Mouse (Mus musculus) v-Abl transformed pro-B cells (cell line): ENCODE results near the gene Gm20425.

Source experiments
- in situ Hi-C, 2 experiments: fragments of 400-800 bp; cut with MboI; formaldehyde crosslinking; loops; one replicate each; pipeline ENCODE4 v1.15.1; 2025; ENCODE audit not compliant: unreplicated experiment in 2 of 2

The Gm20425 gene

DNA sequence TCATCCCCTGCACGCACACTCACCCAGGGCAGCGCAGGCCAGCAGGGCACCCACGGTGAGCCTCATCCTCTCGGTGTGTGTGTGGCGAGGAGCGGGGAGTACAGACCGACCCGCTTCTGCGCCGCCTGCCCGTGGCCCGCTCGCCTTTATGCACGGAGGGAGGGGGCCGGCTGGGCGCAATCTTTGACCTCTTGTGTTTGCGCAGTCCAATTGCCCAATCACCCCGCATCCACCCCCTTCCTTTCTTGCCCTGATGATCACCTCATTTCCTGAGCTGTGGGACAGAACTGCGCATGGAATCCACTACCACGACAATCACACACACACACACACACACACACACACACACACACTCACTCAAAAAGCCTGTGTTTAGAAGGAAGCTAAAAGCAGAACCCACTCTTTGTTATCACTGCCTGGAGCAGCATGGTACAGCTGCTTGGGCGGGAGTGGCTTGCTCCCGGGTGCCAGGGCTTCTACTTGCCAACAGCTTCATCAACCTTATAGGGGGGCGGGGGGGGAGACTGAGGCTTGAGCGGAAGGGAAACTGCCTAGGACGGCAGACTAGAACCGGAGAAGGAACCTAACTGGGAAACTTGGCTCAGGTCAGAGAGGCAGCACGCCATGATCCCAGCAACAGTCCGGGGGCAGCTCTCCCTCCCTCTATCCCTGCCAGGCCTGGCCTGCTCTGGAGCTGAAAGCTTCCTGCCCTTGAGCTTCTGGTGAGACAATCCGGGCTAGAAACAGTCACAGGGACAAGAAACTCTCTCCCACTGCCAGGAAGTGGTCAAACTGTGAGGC, at the start of gene Gm20425, which contains the start of gene Trf:
Gene Gm20425, minus strand, starts transcription at position 157 of the 801 bp plus-strand sequence.
Gene Trf, minus strand, starts transcription at position 294 of the 801 bp plus-strand sequence.
- in situ Hi-C loops = loop anchor here in 1 of 2 experiments (10.0 kb wide), 1 partner anchor 54 kb away; no protein-coding TSS in a partner anchor

DNA sequence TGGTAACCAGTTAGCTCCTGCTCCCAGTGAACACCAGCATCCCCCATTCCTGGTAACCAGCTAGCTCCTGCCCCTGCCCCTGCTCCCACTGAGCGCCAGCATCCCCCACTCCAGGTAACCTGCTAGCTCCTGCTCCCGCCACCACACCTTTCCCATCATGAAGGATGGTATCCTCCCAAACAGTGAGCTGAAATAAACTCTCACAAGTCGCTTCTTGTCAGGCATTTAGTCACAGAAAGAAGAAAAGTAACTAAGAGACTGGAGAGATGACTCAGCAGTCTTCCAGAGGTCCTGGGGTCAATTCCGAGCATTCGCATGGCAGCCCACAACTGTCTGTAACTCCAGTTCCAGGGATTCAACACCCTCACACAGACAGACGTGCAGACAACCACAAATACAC, 46.8 kb upstream of the Gm20425 start:
- in situ Hi-C loops = loop anchor here in 1 of 2 experiments (25.0 kb wide), 1 partner anchor 390 kb away; no protein-coding TSS in a partner anchor

DNA sequence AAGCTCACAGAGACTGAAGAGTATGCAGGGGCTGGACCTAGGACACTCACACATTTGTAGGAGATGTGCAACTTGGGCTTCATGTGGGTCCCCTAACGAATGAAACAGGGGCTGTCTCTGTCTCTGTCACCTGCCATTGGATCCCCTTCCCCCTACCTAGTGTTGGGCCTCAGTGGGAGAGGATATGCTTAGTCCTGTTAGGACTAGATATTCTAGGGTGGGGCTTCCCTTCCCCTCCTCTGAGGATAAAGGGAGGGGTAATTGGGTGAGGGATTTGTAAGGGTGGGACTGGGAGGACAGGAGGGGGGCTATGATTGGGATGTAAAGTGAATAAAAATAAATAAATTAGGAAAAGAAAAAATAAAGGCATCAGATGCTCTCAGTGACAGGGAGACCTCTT, 45.6 kb upstream of the Gm20425 start:
- in situ Hi-C loops = loop anchor here in 1 of 2 experiments (25.0 kb wide), 1 partner anchor 388 kb away; no protein-coding TSS in a partner anchor

DNA sequence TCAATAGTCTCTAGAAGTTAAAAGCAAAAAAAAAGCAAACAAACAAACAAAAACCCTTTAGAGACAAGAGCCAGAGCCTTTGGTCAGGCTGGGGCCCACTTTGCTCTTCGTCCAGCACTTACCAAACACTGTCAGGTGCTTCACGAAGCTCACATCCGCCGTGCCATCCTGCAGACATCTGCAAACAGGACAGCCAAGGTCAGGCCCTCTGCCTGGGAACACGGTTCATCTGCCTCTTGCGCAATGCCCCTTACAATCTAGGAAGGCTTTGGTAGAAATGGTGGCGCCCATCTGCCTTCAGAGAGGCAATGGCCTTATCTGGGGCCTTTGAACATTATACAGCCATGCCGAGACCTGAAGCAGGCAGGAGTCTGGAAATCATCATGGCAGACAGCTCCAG, 44.7 kb upstream of the Gm20425 start:
- in situ Hi-C loops = loop anchor here in 1 of 2 experiments (25.0 kb wide), 1 partner anchor 388 kb away; no protein-coding TSS in a partner anchor

DNA sequence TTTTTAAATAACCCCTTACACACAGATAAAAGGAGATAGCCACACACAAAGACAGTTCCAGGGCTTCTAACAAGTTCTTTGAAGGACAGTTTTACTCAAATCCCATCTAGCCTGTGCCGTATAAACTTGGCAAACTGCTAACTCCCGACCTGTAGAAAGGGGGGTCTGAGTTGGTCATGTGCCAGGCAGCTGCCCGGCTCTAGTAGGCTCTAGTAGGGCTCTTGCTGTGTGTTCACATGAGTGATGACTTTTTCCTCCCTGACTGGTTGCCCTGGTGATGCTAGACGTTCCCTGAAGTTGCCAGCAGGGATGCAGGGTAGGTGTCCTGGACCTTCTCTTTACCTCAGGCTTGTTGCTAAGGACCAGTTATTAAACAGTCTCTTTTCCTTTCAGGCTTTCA, 41.0 kb upstream of the Gm20425 start:
- in situ Hi-C loops = no loop called here

DNA sequence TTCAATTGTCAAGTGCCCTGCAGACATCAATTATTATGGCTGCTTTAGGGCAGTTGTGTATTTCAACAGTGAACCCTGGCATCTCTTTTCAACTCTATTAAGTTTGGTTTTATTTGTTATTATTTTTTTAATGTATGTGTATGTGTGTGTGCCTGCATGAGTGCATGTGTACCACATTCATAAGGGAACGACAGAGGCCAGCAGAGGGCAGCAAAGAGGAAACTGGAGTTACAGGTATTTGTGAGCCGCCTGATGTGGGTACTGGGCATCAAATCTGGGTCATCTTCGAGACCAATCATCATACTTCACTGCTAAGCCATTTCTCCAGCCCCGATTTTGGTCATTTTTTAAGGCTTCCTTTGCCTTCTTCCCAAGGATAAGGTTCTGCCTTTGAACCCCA, 35.7 kb upstream of the Gm20425 start:
- in situ Hi-C loops = no loop called here

DNA sequence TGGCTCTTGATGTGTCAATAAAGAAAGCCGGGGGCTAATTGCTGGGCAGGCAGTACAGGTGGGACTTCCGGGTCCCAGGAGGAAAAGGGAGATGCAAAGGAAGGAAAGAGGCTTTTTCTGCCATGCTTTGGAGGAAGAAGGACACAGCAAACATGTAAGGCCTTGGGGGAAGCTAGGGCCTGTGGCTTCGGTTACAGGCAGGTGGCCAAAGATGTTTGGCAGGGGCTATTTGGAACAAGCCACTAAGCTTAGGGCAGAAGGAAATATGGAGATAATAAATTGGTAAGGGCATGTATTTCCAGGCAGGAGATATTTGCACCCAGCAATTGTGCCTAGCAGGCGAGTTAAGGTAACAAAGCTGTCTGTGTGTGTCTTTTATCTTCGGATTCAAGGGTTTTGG, 22.8 kb upstream of the Gm20425 start:
- in situ Hi-C loops = no loop called here

DNA sequence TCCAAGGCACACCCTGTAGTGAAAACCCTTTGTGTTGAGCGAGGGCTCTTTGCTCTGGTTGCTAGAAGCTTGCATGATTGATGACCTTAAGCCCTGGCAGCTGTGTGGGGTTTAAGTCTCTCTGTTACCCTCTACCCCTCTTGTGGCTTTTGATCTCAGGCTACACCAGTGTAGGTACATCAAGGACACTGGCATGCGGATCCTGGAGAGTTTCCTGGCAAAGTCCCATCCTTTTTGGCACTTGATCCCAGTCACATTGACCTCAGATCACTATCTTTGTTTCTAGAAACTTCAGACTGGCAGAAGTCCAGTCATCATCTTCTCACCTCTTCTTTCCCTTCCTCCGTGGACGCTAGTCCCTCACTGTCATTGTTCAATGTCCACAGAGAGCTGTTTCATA, 18.5 kb upstream of the Gm20425 start:
- in situ Hi-C loops = no loop called here

DNA sequence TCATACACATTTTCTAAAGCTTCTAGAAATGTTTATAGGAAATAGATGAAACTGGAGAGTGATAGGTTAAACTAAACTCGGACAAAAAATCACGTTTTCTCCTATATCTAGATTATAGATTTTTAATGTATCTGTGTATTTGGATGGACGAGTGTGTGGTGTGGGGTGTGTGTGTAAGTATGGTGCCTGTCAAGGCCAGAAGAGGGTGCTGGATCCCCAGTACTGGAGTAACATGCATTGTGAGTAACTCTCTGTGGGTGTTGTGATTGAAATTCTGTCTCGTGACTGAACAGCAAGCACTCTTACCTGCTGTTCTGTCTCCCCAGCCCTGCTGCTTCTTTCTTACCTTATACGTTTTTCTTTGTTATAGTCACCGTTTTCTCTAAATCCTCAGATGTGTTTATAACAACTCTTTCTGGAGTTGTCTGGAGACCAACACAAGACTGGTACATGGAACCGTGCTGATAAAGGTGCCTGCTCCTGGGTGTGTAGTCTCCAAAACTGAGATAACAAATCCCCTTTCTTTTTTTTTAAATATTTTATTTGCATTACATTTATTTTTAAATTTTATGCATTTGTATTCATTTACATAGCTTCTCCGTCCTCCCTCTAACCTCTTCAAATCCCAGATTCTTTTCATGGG, 16.5 kb upstream of the Gm20425 start:
- in situ Hi-C loops = no loop called here

DNA sequence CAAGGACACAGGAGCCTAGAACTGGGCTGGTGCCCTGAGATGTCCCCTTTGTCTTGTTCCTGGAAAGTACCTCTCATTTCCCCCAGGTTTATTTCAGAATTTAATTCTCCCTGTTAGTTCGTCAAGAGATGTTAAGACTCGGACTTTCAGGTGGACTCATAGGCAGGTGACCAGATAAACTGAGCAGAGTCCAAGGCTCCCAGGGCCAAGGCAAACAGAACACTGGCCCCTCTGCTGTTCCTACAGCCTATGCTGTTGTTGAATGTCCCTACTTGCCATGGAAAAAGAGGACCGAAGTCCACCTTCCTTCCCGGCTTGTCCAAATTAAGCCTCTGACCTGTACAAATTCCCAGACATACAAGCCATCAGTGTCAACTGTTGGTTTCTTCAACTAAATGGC, 13.5 kb upstream of the Gm20425 start:
- in situ Hi-C loops = no loop called here

DNA sequence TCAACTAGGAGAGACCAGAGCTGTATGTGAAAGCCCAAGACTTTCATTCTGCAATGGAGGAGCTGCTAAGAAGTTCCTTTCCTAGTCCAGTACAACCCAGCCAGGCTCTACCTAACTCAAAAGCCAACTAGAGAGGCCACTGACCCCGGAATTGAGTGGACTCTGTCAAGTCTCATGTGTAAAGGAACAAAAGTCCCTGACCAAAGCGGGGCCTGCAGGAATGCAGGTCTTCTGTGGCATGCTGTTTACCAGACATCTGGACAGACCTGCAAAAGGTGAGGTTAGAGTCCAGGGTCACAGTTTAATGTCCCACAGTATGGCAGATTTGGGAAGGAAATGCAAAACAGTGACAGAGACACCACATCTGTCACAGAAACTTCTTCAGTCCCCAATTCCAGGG, 11.1 kb upstream of the Gm20425 start:
- in situ Hi-C loops = no loop called here

DNA sequence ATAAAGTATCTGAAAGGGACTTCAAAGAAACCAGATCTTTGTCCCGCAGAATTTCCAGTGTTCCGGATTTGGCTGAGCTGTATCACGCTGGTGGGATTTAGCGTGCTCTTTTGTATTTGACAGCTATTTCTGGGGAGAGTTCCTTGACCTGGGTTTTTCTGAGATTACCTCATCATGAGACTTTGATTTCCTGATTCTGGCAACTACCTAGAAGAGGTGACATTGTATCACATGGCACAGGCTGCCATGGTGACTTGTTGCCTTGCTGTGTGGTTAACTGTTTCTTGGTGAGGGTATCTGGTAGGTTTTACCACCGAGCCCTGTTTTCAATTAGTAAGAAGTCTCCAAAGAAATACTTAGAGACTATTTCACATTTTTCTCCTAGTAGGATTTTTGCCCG, 9.4 kb upstream of the Gm20425 start:
- in situ Hi-C loops = loop anchor here in 1 of 2 experiments (10.0 kb wide), 1 partner anchor 45 kb away; no protein-coding TSS in a partner anchor

DNA sequence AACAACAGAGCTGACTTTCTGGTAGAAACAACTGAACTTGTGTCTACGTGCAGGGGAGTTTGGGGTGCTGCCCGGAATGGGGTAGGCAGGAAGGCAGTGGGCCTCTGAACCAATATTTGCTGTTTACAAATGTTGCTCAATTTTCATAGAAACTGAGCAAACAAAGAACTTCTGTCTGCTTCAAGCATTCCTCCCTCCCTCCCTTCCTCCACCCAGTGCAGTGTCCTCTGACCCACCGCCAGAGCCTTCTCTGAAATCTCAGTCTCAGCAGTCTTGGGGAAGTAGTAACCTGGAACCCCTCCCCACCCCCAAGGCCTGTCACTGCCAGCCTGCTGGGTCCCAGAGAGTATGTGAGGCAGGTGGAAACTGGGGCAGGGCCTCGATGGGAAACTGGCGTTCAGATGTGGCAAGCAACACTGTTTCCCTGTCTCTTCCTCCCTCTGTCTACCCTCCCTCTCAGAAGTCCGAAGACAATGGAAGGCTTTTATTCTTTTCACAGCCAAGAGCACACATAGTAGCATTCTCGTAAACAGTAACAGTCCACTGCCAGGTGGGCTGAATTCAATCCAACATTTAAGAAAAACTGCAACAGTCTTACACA, 4.6 kb upstream of the Gm20425 start:
- in situ Hi-C loops = loop anchor here in 1 of 2 experiments (10.0 kb wide), 1 partner anchor 50 kb away; no protein-coding TSS in a partner anchor

DNA sequence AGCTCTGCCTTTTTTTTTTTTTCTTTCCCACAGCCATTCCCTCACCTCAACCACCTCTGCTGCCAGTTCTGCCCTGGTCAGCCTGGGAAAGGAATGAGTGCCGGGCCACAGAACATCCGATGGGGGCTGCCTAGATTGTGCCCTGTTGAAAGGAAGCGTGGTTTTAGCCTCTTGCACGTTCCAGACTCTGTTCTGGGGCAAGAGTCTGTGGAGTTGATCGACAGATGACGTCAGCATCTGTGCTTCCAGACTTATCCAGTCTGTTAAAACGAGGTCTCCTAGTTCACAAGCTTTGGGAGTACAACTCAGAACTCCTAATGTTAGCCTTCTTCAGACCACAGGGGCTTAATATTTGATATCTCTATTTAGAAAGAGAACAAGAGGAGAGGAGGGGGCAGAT, 4.0 kb upstream of the Gm20425 start:
- in situ Hi-C loops = loop anchor here in 1 of 2 experiments (10.0 kb wide), 1 partner anchor 51 kb away; no protein-coding TSS in a partner anchor

DNA sequence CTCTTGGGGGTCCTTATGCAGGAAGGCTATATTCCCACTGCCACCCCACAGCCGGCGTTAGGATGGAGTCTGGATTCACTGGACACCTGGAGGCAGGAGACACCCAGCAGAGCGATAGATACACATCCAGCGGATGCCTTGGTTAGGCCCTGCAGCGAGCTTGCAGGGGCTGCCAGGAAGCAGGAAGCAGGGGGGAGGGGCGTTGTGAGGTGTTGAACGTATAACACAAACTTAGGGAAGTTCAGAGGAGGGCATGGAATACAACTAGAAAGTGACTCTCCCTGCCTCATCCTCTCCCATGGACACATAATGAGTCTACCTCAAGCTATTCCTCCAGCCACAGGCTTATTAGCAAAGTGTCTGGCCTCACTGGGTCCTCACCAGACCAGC, 2.9 kb upstream of the Gm20425 start:
- in situ Hi-C loops = loop anchor here in 1 of 2 experiments (10.0 kb wide), 1 partner anchor 52 kb away; no protein-coding TSS in a partner anchor

DNA sequence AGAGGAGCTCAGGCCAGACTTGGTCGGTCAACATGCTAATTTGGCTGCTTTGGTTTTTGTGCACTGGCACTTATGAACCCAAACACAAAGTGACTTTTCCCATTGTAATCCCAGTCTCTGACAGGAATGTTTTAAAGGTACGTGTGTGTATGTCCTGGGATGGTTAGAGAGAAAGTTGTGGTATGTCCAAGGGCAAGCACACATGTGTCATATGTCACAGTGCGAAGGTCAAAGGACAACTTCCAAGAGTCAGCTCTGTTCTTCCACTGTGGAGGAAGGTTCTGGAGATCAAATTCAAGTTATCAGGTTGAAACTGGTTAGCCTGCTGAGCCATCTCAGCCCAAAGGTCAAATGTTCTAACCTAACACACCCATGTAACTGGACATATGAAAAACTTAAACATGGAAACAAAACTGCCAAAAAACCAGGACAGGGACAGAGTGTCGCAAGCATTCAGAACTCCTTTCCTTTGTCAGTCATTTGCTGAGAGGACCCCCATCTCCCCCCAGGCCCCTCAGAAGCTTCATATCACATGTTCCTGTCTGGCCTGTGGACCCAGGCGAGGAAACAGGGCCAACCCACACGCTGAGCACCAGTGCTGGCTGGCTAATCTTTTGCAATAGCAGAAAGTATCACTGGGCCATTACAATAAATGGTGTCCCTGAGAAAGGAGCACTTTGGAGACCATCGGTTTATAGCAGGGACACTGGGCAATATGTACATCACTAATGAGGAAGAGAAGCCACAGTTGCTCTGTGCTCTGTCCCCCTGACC, 2.3 kb upstream of the Gm20425 start:
- in situ Hi-C loops = loop anchor here in 1 of 2 experiments (10.0 kb wide), 1 partner anchor 52 kb away; no protein-coding TSS in a partner anchor

DNA sequence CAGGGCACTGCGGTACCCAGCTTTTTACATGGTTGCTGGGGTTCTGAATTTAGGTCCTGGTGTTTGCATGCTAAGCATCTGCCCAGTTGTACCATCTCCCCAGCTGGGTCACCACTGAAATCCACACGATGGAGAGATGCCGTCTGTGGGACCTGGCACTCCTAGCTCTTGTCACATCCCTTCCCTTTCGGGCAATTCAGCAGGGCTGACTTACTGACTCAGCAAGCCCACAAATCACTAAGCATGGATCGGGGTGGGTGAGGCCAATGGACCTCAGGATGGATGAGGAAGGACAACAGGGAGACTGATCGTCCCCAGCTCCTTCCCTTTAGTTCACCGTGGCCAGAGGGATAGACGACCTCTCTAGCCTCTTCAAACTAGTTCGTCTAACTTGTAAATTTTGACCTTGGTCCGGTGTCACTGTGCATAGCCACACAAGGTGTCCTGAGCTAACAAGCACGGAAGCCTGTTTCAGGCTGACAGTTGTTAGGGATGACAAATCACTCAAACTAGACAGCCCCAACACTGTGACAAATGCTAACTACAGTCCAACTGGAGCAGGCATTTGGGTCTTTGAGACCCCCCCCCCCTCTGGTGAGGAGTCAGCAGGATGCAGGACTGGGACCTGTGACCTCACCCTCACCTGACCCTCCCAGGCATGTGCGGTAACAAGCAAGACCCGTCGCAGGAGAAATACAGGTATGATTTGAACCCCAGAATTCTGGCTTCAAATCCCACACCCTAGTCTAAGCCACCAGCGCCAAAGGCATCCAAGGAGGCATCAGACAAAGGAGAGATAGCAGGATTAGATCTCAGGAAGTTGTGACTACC, 855 bp downstream of the Gm20425 start:
- in situ Hi-C loops = loop anchor here (5.0 to 10.0 kb wide), 6 partner anchors 63 to 768 kb away; partner anchors contain the start of gene Bfsp2 (in 1 of the 2)

DNA sequence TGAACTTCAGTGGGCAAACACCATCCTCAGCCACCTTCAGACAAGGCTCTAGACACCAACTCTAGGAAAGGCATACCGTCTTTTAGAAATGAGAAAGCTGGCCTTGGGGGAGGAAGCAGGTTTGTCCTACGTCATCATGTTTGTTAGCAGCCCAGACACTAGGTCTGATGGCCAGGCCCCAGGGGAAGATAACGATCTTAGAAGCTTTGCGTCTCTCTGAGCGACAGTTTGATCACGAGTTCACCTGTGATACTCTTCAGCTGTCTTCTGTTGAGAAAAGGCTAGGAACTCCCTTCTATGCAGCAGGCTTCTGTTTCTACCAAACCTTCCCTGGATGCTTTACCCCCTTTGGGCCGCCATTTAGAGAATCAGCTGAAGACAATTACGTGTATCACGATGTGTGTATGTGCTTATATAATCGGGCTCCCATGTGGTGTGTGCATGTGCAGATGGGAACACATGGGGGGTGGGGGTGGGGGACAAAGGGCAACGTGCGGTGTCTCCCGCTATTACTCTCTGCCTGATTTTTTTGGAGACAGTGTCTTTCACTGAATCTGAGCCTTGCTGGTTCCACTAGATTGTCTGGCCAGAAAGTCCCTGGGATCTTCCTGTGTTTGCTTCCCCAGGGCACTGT, 1.6 kb downstream of the Gm20425 start:
- in situ Hi-C loops = loop anchor here (5.0 to 10.0 kb wide), 6 partner anchors 64 to 769 kb away; partner anchors contain the start of gene Bfsp2 (in 1 of the 2)
